Mouse (Mus musculus): Measurements from ENCODE around the gene Grk4. TPM values are rescaled to one million over a fixed set of nuclear protein-coding genes. Genes with fewer than 3 reads are reported as not detected.

Gene Grk4
- polyA plus RNA-seq, 1 experiment from 2014 or later: 0.92 TPM

GRCm38 (mm10) chr5:34751477-34751876, 91.3 kb downstream of the Grk4 start:
- H3K9me3 ChIP-seq: no peaks in the 10 kb centered on the region
- H3K4me1 ChIP-seq: peaks cover 5% of the 10 kb centered on the region; the same call in 1 of the 2 replicates
- H3K4me3 ChIP-seq: no peak overlapping the region
- 53% methylated on average over 3 of the region's 3 CpGs for WGBS
- no peak for DNase-seq (ENCODE audit: low spot score)
- no peaks in the 10 kb centered on the region for H3K27me3 ChIP-seq (ENCODE audit: insufficient read depth, poor library complexity, severe bottlenecking)
- no peaks in the 10 kb centered on the region for H3K36me3 ChIP-seq
- H3K27ac ChIP-seq: no peak overlapping the region

- Histone ChIP-seq H3K9me3 (no peaks in the 10 kb centered on the region), H3K4me3 (no peak overlapping the region), H3K27ac (no peak overlapping the region), H3K36me3 (no peaks in the 10 kb centered on the region), H3K27me3 (ENCODE audit: insufficient read depth, poor library complexity, severe bottlenecking) (no peaks in the 10 kb centered on the region), H3K4me1 (peaks cover 16% of the 10 kb centered on the region)
- 85% methylated on average over 1 of the region's 1 CpGs for WGBS
- no peak for DNase-seq (ENCODE audit: low spot score)
Measured at GRCm38 (mm10) chr5:34758762-34759161, 98.6 kb downstream of the Grk4 start.

- peak overlapping the region; percentile 94 for H3K27ac ChIP-seq
- 2% methylated on average over 19 of the region's 19 CpGs for WGBS
- DNase-seq (ENCODE audit: low spot score): peak; percentile 76
Measured at GRCm38 (mm10) chr5:34760850-34761508, 100.8 kb downstream of the Grk4 start.

GRCm38 (mm10) chr5:34761509-34761908, 101.3 kb downstream of the Grk4 start, which contains the start of gene Htt:
TSS of gene Htt (plus strand) at chr5:34761740.
- H3K27me3 ChIP-seq (ENCODE audit: insufficient read depth, poor library complexity, severe bottlenecking): no peaks in the 10 kb centered on the region
- H3K4me3 ChIP-seq: peak within 1 kb of the TSS; percentile 93
- WGBS: under 1% methylated on average over 35 of the region's 35 CpGs
- H3K36me3 ChIP-seq: no peaks in the 10 kb centered on the region
- no peaks in the 10 kb centered on the region for H3K9me3 ChIP-seq
- DNase-seq (ENCODE audit: low spot score): peak; percentile 98
- peak within 1 kb of the TSS; percentile 94 for H3K27ac ChIP-seq
- peaks cover 16% of the 10 kb centered on the region for H3K4me1 ChIP-seq

More at GRCm38 (mm10) chr5:34760850-34761508, 100.8 kb downstream of the Grk4 start:
- H3K4me3 ChIP-seq: peak overlapping the region; percentile 93
- no peaks in the 10 kb centered on the region for H3K27me3 ChIP-seq (ENCODE audit: insufficient read depth, poor library complexity, severe bottlenecking)
- no peaks in the 10 kb centered on the region for H3K9me3 ChIP-seq
- peaks cover 16% of the 10 kb centered on the region for H3K4me1 ChIP-seq
- no peaks in the 10 kb centered on the region for H3K36me3 ChIP-seq

GRCm38 (mm10) chr5:34761934-34762611, 101.9 kb downstream of the Grk4 start:
- peak overlapping the region; percentile 94 for H3K27ac ChIP-seq
- H3K9me3 ChIP-seq: no peaks in the 10 kb centered on the region
- H3K4me1 ChIP-seq: peaks cover 16% of the 10 kb centered on the region
- under 1% methylated on average over 54 of the region's 54 CpGs for WGBS
- H3K4me3 ChIP-seq: peak overlapping the region; percentile 93
- H3K36me3 ChIP-seq: no peaks in the 10 kb centered on the region
- H3K27me3 ChIP-seq (ENCODE audit: insufficient read depth, poor library complexity, severe bottlenecking): no peaks in the 10 kb centered on the region
- DNase-seq (ENCODE audit: low spot score): peak; percentile 84

GRCm38 (mm10) chr5:34771818-34772217, 111.6 kb downstream of the Grk4 start:
- no peaks in the 10 kb centered on the region for H3K9me3 ChIP-seq
- no peaks in the 10 kb centered on the region for H3K4me1 ChIP-seq
- no peak for DNase-seq (ENCODE audit: low spot score)
- H3K27me3 ChIP-seq (ENCODE audit: insufficient read depth, poor library complexity, severe bottlenecking): no peaks in the 10 kb centered on the region
- peaks cover 8% of the 10 kb centered on the region for H3K36me3 ChIP-seq
- H3K27ac ChIP-seq: no peak overlapping the region
- 93% methylated on average over 3 of the region's 3 CpGs for WGBS
- H3K4me3 ChIP-seq: no peak overlapping the region

- Histone ChIP-seq H3K4me3 (no peak overlapping the region), H3K36me3 (peaks cover 8% of the 10 kb centered on the region), H3K27ac (no peak overlapping the region), H3K4me1 (no peaks in the 10 kb centered on the region), H3K9me3 (no peaks in the 10 kb centered on the region), H3K27me3 (ENCODE audit: insufficient read depth, poor library complexity, severe bottlenecking) (no peaks in the 10 kb centered on the region)
- DNase-seq (ENCODE audit: low spot score): no peak
- 85% methylated on average over 4 of the region's 4 CpGs for WGBS
Measured at GRCm38 (mm10) chr5:34772696-34773245, 112.6 kb downstream of the Grk4 start.

- no peaks in the 10 kb centered on the region for H3K27me3 ChIP-seq (ENCODE audit: insufficient read depth, poor library complexity, severe bottlenecking)
- DNase-seq (ENCODE audit: low spot score): no peak
- 94% methylated on average over 2 of the region's 2 CpGs for WGBS
- no peaks in the 10 kb centered on the region for H3K4me1 ChIP-seq
- H3K36me3 ChIP-seq: peaks cover 8% of the 10 kb centered on the region
- no peak overlapping the region for H3K4me3 ChIP-seq
- H3K27ac ChIP-seq: no peak overlapping the region
- no peaks in the 10 kb centered on the region for H3K9me3 ChIP-seq
Measured at GRCm38 (mm10) chr5:34773392-34773791, 113.2 kb downstream of the Grk4 start.

GRCm38 (mm10) chr5:34785027-34785426, 124.8 kb downstream of the Grk4 start:
- H3K36me3 ChIP-seq: peaks cover 36% of the 10 kb centered on the region
- H3K27me3 ChIP-seq (ENCODE audit: insufficient read depth, poor library complexity, severe bottlenecking): no peaks in the 10 kb centered on the region
- WGBS: 82% methylated on average over 3 of the region's 3 CpGs
- no peaks in the 10 kb centered on the region for H3K4me1 ChIP-seq
- H3K9me3 ChIP-seq: no peaks in the 10 kb centered on the region
- H3K4me3 ChIP-seq: no peak overlapping the region
- DNase-seq (ENCODE audit: low spot score): no peak
- H3K27ac ChIP-seq: no peak overlapping the region

GRCm38 (mm10) chr5:34791141-34791540, 131.0 kb downstream of the Grk4 start:
- Histone ChIP-seq H3K4me1 (no peaks in the 10 kb centered on the region), H3K27ac (no peak overlapping the region), H3K4me3 (no peak overlapping the region), H3K27me3 (ENCODE audit: insufficient read depth, poor library complexity, severe bottlenecking) (no peaks in the 10 kb centered on the region), H3K36me3 (peaks cover 57% of the 10 kb centered on the region), H3K9me3 (no peaks in the 10 kb centered on the region)
- DNase-seq (ENCODE audit: low spot score): no peak
- WGBS: 80% methylated on average over 2 of the region's 2 CpGs

GRCm38 (mm10) chr5:34800292-34800953, 140.2 kb downstream of the Grk4 start:
- H3K9me3 ChIP-seq: no peaks in the 10 kb centered on the region
- 86% methylated on average over 5 of the region's 5 CpGs for WGBS
- no peak overlapping the region for H3K27ac ChIP-seq
- H3K4me3 ChIP-seq: no peak overlapping the region
- no peak for DNase-seq (ENCODE audit: low spot score)
- H3K27me3 ChIP-seq (ENCODE audit: insufficient read depth, poor library complexity, severe bottlenecking): no peaks in the 10 kb centered on the region
- H3K36me3 ChIP-seq: peaks cover 57% of the 10 kb centered on the region
- H3K4me1 ChIP-seq: no peaks in the 10 kb centered on the region

Data from heart, embryonic 10.5 days (tissue).